15 mouse cellular contexts compared by ENCODE assay signal in genomic region chr15:81921255-81921654, GRCm38 (mm10). TPM values are rescaled to one million over a fixed set of nuclear protein-coding genes. Genes with fewer than 3 reads are reported as not detected.
DNase-seq lines count a peak whose midpoint lies in the region; ATAC-seq lines count a peak whose summit lies in the region.
"Had no signal": no experiment of that assay in that cellular context is flagged by ENCODE, and none has a peak within 500 bp of the region (broad histone marks: within the 10 kb centered on the region; RNA-seq: fewer than 3 reads in every experiment).

No protein-coding gene starts in this region.

- peak overlapping the region; percentile 6; the same call in 1 of the 2 replicates for H3K27ac ChIP-seq in hindbrain, embryonic 14.5 days
- no peak overlapping the region for H3K27ac ChIP-seq in hindbrain, embryonic 10.5 days
- H3K27ac ChIP-seq in neural tube, embryonic 13.5 days (replicated peaks): peak overlapping the region; percentile 35
- H3K27ac ChIP-seq in neural tube, embryonic 15.5 days (replicated peaks): peak overlapping the region; percentile 62
- H3K27ac ChIP-seq: heart, adult 2 months; liver, embryonic 15.5 days had no signal

- H3K4me2 ChIP-seq in hindbrain, embryonic 14.5 days (replicated peaks): no peak overlapping the region
- H3K4me2 ChIP-seq in neural tube, embryonic 13.5 days: no peak overlapping the region
- H3K4me2 ChIP-seq in neural tube, embryonic 15.5 days: peak overlapping the region; percentile 13; the same call in 1 of the 2 replicates
- H3K4me2 ChIP-seq: liver, embryonic 15.5 days had no signal

- DNase-seq in cerebellum, adult 11 months: peak; percentile 28
- DNase-seq in hindbrain, embryonic 14.5 days (ENCODE audit: low spot score): no peak
- DNase-seq in hindbrain, embryonic 10.5 days (ENCODE audit: low spot score): no peak
- DNase-seq in neural tube, embryonic 10.5 days (ENCODE audit: extremely low spot score, low spot score): no peak
- no peak for DNase-seq in layer of hippocampus, adult 18-20 months (ENCODE audit: low spot score in 2 of 2)
- DNase-seq: adrenal gland, postnatal 25 days; heart, adult 2 months; heart, postnatal 14 days; kidney, adult 2 months; thymus, adult 2 months had no signal

- H3K36me3 ChIP-seq in hindbrain, embryonic 14.5 days (replicated peaks; ENCODE audit: control insufficient read depth, insufficient read depth): peaks cover 7% of the 10 kb centered on the region
- H3K36me3 ChIP-seq in hindbrain, embryonic 10.5 days: peaks cover 53% of the 10 kb centered on the region
- peaks cover 14% of the 10 kb centered on the region for H3K36me3 ChIP-seq in neural tube, embryonic 13.5 days
- H3K36me3 ChIP-seq in neural tube, embryonic 15.5 days: peaks cover 12% of the 10 kb centered on the region; the same call in 1 of the 2 replicates

- H3K4me1 ChIP-seq in hindbrain, embryonic 14.5 days (replicated peaks; ENCODE audit: control insufficient read depth, insufficient read depth, low read length): peaks cover 21% of the 10 kb centered on the region
- H3K4me1 ChIP-seq in hindbrain, embryonic 10.5 days (replicated peaks): peaks cover 21% of the 10 kb centered on the region
- H3K4me1 ChIP-seq in neural tube, embryonic 13.5 days (replicated peaks): peaks cover 43% of the 10 kb centered on the region
- peaks cover 47% of the 10 kb centered on the region for H3K4me1 ChIP-seq in neural tube, embryonic 15.5 days

- 80% methylated on average over 5 of the region's 5 CpGs for WGBS in hindbrain, embryonic 14.5 days
- 77% methylated on average over 5 of the region's 5 CpGs for WGBS in hindbrain, embryonic 10.5 days
- 68% methylated on average over 5 of the region's 5 CpGs for WGBS in neural tube, embryonic 13.5 days
- WGBS in neural tube, embryonic 15.5 days: 71% methylated on average over 5 of the region's 5 CpGs

- H3K9me3 ChIP-seq in hindbrain, embryonic 14.5 days (ENCODE audit: control insufficient read depth, low read length): no peaks in the 10 kb centered on the region
- H3K9me3 ChIP-seq in hindbrain, embryonic 10.5 days: no peaks in the 10 kb centered on the region
- no peaks in the 10 kb centered on the region for H3K9me3 ChIP-seq in neural tube, embryonic 13.5 days
- H3K9me3 ChIP-seq in neural tube, embryonic 15.5 days (replicated peaks): no peaks in the 10 kb centered on the region
- H3K9me3 ChIP-seq: liver, embryonic 15.5 days had no signal

- H3K9ac ChIP-seq in hindbrain, embryonic 14.5 days: no peak overlapping the region
- H3K9ac ChIP-seq in neural tube, embryonic 13.5 days: peak overlapping the region; percentile 14; the same call in 1 of the 2 replicates
- no peak overlapping the region for H3K9ac ChIP-seq in neural tube, embryonic 15.5 days (replicated peaks)
- H3K9ac ChIP-seq: liver, embryonic 15.5 days had no signal

- no peak for ATAC-seq in cerebellum, adult (ENCODE audit: insufficient number of reproducible peaks, low FRiP score, low TSS enrichment)
- no peak for ATAC-seq in hindbrain, embryonic 14.5 days (ENCODE audit: low FRiP score)
- no peak for ATAC-seq in neural tube, embryonic 13.5 days (ENCODE audit: low read depth)
- ATAC-seq in neural tube, embryonic 15.5 days (ENCODE audit: low FRiP score): no peak

- H3K4me3 ChIP-seq in hindbrain, embryonic 14.5 days (replicated peaks; ENCODE audit: low read length): no peak overlapping the region
- H3K4me3 ChIP-seq in hindbrain, embryonic 10.5 days: no peak overlapping the region
- no peak overlapping the region for H3K4me3 ChIP-seq in neural tube, embryonic 13.5 days
- H3K4me3 ChIP-seq in neural tube, embryonic 15.5 days (replicated peaks): no peak overlapping the region
- H3K4me3 ChIP-seq: heart, adult 2 months; liver, embryonic 15.5 days had no signal

- no peaks in the 10 kb centered on the region for H3K27me3 ChIP-seq in hindbrain, embryonic 14.5 days (ENCODE audit: control insufficient read depth, insufficient read depth, low read length)
- no peaks in the 10 kb centered on the region for H3K27me3 ChIP-seq in hindbrain, embryonic 10.5 days (ENCODE audit: insufficient read depth, poor library complexity, severe bottlenecking)
- no peaks in the 10 kb centered on the region for H3K27me3 ChIP-seq in neural tube, embryonic 13.5 days
- H3K27me3 ChIP-seq in neural tube, embryonic 15.5 days (replicated peaks): no peaks in the 10 kb centered on the region
- H3K27me3 ChIP-seq: liver, embryonic 15.5 days had no signal

RNA-seq across cellular contexts. Expression of gene Polr3h, which starts 4.8 kb away (rescaled TPM):
- 85.5 and 100.0 TPM in 2 replicates for polyA plus RNA-seq in hindbrain, embryonic 14.5 days (2014; fragmentation: Nextera tagmentation; extraction: Ambion mirVana)
- polyA plus RNA-seq in hindbrain, embryonic 10.5 days (2016; fragmentation: Nextera tagmentation; extraction: Ambion mirVana): 84.8 and 86.3 TPM in 2 replicates
- polyA plus RNA-seq in neural tube, embryonic 13.5 days (2015; fragmentation: Nextera tagmentation; extraction: Ambion mirVana): 78.6 and 80.6 TPM in 2 replicates
- polyA plus RNA-seq in neural tube, embryonic 15.5 days (2015; fragmentation: Nextera tagmentation; extraction: Ambion mirVana): 93.2 and 107 TPM in 2 replicates
- total RNA-seq in layer of hippocampus, adult 18-20 months (2021): 10 to 100 TPM; 47.4 to 50.7 TPM

RNA-seq across cellular contexts. Expression of gene Csdc2, which starts 15.3 kb away (rescaled TPM):
- polyA plus RNA-seq in hindbrain, embryonic 14.5 days (2014; fragmentation: Nextera tagmentation; extraction: Ambion mirVana): 183 and 199 TPM in 2 replicates
- polyA plus RNA-seq in hindbrain, embryonic 10.5 days (2016; fragmentation: Nextera tagmentation; extraction: Ambion mirVana): 13.8 and 33.7 TPM in 2 replicates
- 117 and 127 TPM in 2 replicates for polyA plus RNA-seq in neural tube, embryonic 13.5 days (2015; fragmentation: Nextera tagmentation; extraction: Ambion mirVana)
- 194 and 220 TPM in 2 replicates for polyA plus RNA-seq in neural tube, embryonic 15.5 days (2015; fragmentation: Nextera tagmentation; extraction: Ambion mirVana)
- 10 to 100 TPM; 71.1 to 72.6 TPM for total RNA-seq in layer of hippocampus, adult 18-20 months (2021)
- total RNA-seq: megakaryocyte progenitor cell, adult 5-6 weeks had no signal

RNA-seq across cellular contexts. Expression of gene Pmm1, which starts 39.5 kb away (rescaled TPM):
- polyA plus RNA-seq in hindbrain, embryonic 14.5 days (2014; fragmentation: Nextera tagmentation; extraction: Ambion mirVana): 89.0 and 103 TPM in 2 replicates
- 37.3 and 39.0 TPM in 2 replicates for polyA plus RNA-seq in hindbrain, embryonic 10.5 days (2016; fragmentation: Nextera tagmentation; extraction: Ambion mirVana)
- 62.2 and 75.2 TPM in 2 replicates for polyA plus RNA-seq in neural tube, embryonic 13.5 days (2015; fragmentation: Nextera tagmentation; extraction: Ambion mirVana)
- 99.8 and 111 TPM in 2 replicates for polyA plus RNA-seq in neural tube, embryonic 15.5 days (2015; fragmentation: Nextera tagmentation; extraction: Ambion mirVana)
- total RNA-seq in layer of hippocampus, adult 18-20 months (2021): 100 to 1,000 TPM; 216 to 221 TPM

RNA-seq across cellular contexts. Expression of gene Aco2, which starts 49.1 kb away (rescaled TPM):
- polyA plus RNA-seq in hindbrain, embryonic 14.5 days (2014; fragmentation: Nextera tagmentation; extraction: Ambion mirVana): 252 and 281 TPM in 2 replicates
- polyA plus RNA-seq in hindbrain, embryonic 10.5 days (2016; fragmentation: Nextera tagmentation; extraction: Ambion mirVana): 157 and 175 TPM in 2 replicates
- polyA plus RNA-seq in neural tube, embryonic 13.5 days (2015; fragmentation: Nextera tagmentation; extraction: Ambion mirVana): 252 and 268 TPM in 2 replicates
- 295 and 298 TPM in 2 replicates for polyA plus RNA-seq in neural tube, embryonic 15.5 days (2015; fragmentation: Nextera tagmentation; extraction: Ambion mirVana)
- total RNA-seq in layer of hippocampus, adult 18-20 months (2021): 100 to 1,000 TPM; 452 to 460 TPM

RNA-seq across cellular contexts. Expression of gene Phf5a, which starts 49.5 kb away (rescaled TPM):
- 117 and 130 TPM in 2 replicates for polyA plus RNA-seq in hindbrain, embryonic 14.5 days (2014; fragmentation: Nextera tagmentation; extraction: Ambion mirVana)
- polyA plus RNA-seq in hindbrain, embryonic 10.5 days (2016; fragmentation: Nextera tagmentation; extraction: Ambion mirVana): 212 and 249 TPM in 2 replicates
- 111 and 129 TPM in 2 replicates for polyA plus RNA-seq in neural tube, embryonic 13.5 days (2015; fragmentation: Nextera tagmentation; extraction: Ambion mirVana)
- 111 and 122 TPM in 2 replicates for polyA plus RNA-seq in neural tube, embryonic 15.5 days (2015; fragmentation: Nextera tagmentation; extraction: Ambion mirVana)
- 10 to 100 TPM; 34.3 to 36.2 TPM for total RNA-seq in layer of hippocampus, adult 18-20 months (2021)
